Comparison of ENCODE assay signal across 21 mouse cellular contexts in the genomic region with DNA sequence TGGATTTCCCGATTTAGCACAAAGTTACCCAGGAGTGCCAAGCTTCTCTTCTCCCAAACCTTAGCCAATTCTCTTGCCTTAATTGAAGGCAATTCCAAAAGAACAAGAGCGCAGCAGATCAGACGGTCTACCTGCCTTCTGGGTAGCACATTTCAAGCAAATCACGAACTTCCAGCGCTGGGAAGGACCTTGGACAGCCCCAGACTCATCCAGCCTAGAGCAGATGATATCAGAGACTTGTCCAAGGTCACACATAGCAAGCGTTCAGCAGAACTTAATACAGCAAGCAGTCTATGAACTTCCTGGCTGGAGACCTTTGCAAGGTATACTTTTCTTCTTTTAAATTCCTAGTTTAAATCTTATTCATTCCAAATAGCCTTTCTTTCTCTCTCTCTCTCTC. TPM values are rescaled to one million over a fixed set of nuclear protein-coding genes. Genes with fewer than 3 reads are reported as not detected.
DNase-seq lines count a peak whose midpoint lies in the region; ATAC-seq lines count a peak whose summit lies in the region.
"Had no signal": no experiment of that assay in that cellular context is flagged by ENCODE, and none has a peak within 500 bp of the region (broad histone marks: within the 10 kb centered on the region; RNA-seq: fewer than 3 reads in every experiment).

No protein-coding gene starts in this region.

- no peak overlapping the region for H3K27ac ChIP-seq in midbrain, embryonic 13.5 days
- H3K27ac ChIP-seq: embryonic facial prominence, embryonic 12.5 days; gastrocnemius, adult 2 months; kidney, embryonic 15.5 days; limb, embryonic 13.5 days; liver, embryonic 12.5 days had no signal

- H3K4me2 ChIP-seq in midbrain, embryonic 13.5 days (replicated peaks), result peak overlapping the region; percentile 23; the same call in 1 of the 2 replicates
- H3K4me2 ChIP-seq: embryonic facial prominence, embryonic 12.5 days; kidney, embryonic 15.5 days; liver, embryonic 12.5 days had no signal

- H3K4me1 ChIP-seq in midbrain, embryonic 13.5 days (replicated peaks), result peaks cover 76% of the 10 kb centered on the region

- ATAC-seq in frontal cortex, adult (ENCODE audit: low TSS enrichment), result 0 out of 2 replicates have a peak, but pooled peaks have one; percentile 21
- no peak for ATAC-seq in midbrain, embryonic 13.5 days
- ATAC-seq in inflammation-experienced regulatory T-cells, adult 6 months, result no peak
- ATAC-seq: liver, embryonic 12.5 days had no signal

- H3K4me3 ChIP-seq in midbrain, embryonic 13.5 days (replicated peaks), result no peak overlapping the region
- H3K4me3 ChIP-seq: embryonic facial prominence, embryonic 12.5 days; gastrocnemius, adult 2 months; kidney, embryonic 15.5 days; limb, embryonic 13.5 days; liver, embryonic 12.5 days had no signal

- 74% methylated on average over 6 of the region's 6 CpGs for WGBS in midbrain, embryonic 13.5 days

- H3K27me3 ChIP-seq in midbrain, embryonic 13.5 days, result 0 out of 2 replicates have a peak, but pooled peaks cover 2% of the 10 kb centered on the region

- DNase-seq in frontal cortex, postnatal 10 days (ENCODE audit: low spot score in 2 of 2), result no peak
- peak; percentile 12 for DNase-seq in ovary, adult 18-20 months (ENCODE audit: low spot score)
- DNase-seq in ovary, postnatal 36 days (ENCODE audit: low spot score), result no peak
- no peak for DNase-seq in c-Kit-positive CD71-positive TER-119-positive erythroid progenitor cells, embryonic 14.5 days (ENCODE audit: low spot score)
- DNase-seq: cerebellum, adult 2 months; cerebellum, postnatal 25 days; gastrocnemius, adult 2 months; kidney, adult 11 months; kidney, postnatal 4 days; layer of hippocampus, adult 9-11 months; lung, adult 18-20 months; lung, postnatal 14 days; retina, postnatal 1 day; thymus, postnatal 14 days had no signal

- no peaks in the 10 kb centered on the region for H3K9me3 ChIP-seq in midbrain, embryonic 13.5 days
- H3K9me3 ChIP-seq: embryonic facial prominence, embryonic 12.5 days; kidney, embryonic 15.5 days; limb, embryonic 13.5 days; liver, embryonic 12.5 days had no signal

- H3K9ac ChIP-seq in midbrain, embryonic 13.5 days (replicated peaks), result no peak overlapping the region
- H3K9ac ChIP-seq: embryonic facial prominence, embryonic 12.5 days; kidney, embryonic 15.5 days; limb, embryonic 13.5 days; liver, embryonic 12.5 days had no signal

- no peaks in the 10 kb centered on the region for H3K36me3 ChIP-seq in midbrain, embryonic 13.5 days
- H3K36me3 ChIP-seq: embryonic facial prominence, embryonic 12.5 days; kidney, embryonic 15.5 days; limb, embryonic 13.5 days; liver, embryonic 12.5 days had no signal

RNA-seq across cellular contexts. Expression of gene Whrn, which starts 4.3 kb away (rescaled TPM):
- polyA plus RNA-seq in midbrain, embryonic 13.5 days (2015; fragmentation: Nextera tagmentation; extraction: Ambion mirVana), result 6.6 and 10.3 TPM in 2 replicates
- 1 to 10 TPM in 2 of 3 experiments, under 1 TPM in 1; 0.75 to 4.4 (median 3.9) TPM for polyA plus RNA-seq in inflammation-experienced regulatory T-cells, adult 6 months (2017; shearing (Covaris generic))

RNA-seq across cellular contexts. Expression of gene Atp6v1g1, which starts 53.1 kb away (rescaled TPM):
- polyA plus RNA-seq in midbrain, embryonic 13.5 days (2015; fragmentation: Nextera tagmentation; extraction: Ambion mirVana), result 461 and 466 TPM in 2 replicates
- 100 to 1,000 TPM; 197 to 241 (median 218) TPM for polyA plus RNA-seq in inflammation-experienced regulatory T-cells, adult 6 months (2017; shearing (Covaris generic))
